Mouse (Mus musculus) left cerebral cortex, adult 9 months (tissue): ENCODE measurements around the gene Rspry1.

Experiments
- DNase-seq, 2 experiments: peaks; one replicate each; pipeline ENCODE4 v3.0.0; 2022; ENCODE audit warnings: low spot score in 2 of 2

Rspry1 gene

DNA sequence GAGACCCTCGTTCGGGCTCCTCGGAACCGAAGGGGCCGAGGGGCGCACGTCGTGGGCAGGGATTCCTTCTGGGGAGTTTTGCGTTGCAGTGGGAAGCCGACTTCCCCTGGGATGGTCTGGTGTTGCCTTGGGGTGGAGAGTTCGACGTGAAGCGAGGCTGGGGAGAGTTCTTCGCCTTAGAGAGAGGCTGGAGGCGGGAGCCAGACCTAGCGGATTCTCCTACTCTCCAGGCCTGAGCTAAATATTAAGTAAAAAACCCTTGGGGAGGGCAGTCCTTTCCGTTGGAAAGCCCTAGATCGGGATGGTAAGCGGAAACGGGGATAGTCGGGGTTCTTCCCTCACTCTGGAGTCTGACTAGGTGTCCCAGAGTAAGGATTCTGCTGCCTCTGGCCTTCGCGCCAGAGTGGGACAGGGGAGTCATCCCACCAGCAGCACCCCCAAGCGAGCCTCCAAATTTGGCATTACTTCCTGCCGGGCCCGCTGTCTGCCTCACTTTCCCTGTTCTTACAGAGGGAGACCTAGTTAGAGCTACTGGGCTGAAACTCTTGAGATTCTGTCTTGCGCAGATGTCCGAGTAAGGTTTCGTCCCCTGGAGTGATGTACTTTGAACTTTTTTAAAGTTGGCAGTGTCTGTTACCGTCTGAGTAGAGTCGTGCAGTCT lies 864 bp downstream of the Rspry1 start:
- DNase-seq: no peak

DNA sequence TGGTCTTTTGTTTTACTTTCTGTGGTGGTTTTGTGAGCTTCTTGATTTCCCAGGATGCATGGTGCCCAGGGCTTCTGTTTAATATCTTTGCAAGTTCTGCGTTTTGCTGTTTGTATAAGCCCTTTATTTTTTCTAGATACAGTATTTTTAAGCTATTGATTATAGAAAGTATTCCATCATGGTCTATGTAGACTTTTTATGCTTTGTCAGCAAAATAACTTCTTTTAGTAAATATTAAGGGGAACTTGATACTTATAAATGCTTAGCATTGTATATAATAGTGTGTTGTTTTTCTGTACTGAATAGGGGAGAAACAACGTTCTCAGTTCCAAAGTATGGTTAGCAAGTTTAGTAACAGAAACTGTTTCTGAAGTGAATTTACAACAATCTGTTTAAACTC lies 2.3 kb downstream of the Rspry1 start:
- DNase-seq: no peak

DNA sequence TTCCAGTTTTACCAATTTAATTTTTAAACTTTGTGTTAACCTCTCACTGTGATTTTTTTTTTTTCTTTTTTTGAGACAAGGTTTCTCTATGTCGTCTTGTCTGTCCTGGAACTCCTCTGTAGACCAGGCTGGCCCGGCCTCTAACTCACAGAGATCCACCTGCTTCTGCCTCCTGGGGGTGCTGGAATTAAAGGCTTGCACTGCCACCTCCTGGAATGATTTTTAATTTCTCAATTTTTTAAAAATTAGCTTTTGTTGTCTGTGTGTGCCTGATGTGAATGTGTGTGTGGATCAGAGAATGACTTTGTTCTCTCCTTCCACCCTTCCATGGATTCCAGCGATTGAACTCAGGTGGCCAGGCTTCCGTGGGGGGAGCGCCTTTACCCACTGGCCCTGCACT lies 5.3 kb downstream of the Rspry1 start:
- DNase-seq: no peak

DNA sequence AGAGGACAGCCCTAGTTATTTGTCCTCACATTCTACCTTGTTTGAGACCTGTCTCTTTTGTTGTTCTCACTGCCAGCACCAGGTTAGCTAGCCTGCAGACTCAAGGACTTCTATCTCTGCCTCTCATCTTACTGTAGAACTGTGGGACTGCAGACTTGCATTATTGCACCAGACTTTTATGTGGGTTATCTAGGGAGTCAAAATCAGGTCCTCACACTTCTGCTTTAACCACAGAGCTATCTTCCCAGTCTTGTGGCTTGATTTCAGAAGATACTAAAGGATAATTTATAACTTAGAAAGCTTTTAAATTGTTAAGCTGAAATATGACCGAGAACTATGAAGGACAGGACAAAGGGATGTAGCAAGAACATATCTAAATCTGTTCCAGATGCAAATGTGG lies 23.1 kb downstream of the Rspry1 start:
- DNase-seq: no peak

DNA sequence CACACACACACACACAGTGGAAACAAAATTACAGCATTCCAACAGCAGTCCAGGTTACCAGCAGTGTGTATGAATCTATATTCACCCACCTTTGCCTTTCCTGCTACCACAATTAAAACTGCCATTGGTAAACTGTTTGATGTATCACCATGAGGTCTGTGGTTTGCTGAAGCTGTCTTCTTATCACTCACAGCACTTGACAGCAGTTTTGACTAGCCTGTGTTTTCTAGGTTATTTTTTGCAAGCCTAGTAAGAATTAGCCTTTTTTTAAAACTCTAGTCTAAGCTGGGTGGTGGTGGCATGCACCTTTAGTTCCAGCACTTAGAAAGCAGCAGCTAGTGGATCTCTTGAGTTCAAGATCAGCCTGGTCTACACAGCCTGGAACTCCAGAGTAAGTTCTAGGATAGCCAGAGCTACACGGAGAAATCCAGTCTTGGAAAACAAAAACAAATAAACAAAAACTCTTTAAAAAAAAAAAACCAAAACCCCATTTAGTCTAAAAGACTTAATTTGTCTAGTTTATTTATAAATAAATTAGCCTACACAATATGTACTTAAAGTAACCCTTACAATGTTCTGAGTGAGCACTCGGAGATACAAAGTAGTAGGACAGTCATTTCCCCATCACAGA lies 31.9 kb downstream of the Rspry1 start:
- DNase-seq: no peak

DNA sequence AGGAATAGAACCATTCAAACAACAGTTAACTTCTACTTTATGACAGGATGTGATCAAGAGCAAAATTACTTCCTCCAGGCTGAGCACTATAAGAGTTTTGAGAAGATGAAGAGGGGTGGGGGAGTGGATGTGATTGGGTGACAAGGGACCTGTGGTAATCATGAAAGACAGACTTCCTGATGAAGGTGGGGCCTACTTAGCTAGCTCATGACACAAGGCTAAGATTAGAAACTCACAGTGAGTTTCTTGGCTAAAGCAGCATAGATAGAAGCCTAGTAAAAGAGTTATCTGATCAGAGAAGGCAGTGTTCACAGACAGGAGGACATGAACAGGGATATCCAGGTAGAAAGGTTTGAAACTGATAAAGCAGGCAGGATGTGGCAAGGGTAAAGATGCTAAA lies 32.5 kb downstream of the Rspry1 start:
- DNase-seq: no peak

DNA sequence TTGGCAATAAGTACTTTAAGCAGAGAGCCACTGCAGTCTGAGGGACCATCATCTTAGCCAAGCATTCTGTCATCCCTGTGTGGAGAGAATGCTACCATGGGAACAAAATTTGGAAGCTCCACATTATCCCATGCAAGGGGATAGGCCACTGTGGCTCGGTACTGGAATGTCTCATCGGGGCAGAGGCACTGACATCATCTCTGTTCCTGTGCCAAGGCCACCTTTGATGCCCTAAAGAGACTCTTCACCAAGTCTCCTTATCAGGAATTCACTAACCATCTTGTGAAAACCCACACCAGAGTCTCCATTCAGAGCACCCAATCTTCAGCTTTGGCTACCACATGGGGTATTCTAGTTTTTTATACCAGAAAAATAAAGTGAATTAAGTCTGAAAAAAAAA lies 39.4 kb downstream of the Rspry1 start:
- DNase-seq: no peak

DNA sequence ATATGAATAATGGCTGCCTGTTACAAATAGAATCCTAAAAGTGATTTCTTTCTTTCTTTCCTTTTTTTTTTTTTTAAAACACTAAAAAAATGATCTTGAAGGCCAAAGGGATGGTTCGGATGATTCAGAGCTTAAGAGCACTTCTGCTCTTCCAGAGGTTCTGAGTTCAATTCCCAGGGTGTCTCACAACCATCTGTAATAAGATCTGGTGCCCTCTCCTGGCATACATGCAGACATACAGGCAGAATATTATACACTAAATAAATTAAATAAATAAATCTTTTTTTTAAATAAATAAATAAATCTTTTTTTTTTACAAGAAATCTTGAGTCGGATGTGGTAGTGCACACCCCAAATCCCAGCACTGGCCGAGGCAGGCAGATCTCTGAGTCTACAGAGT lies 40.2 kb downstream of the Rspry1 start:
- DNase-seq: no peak

DNA sequence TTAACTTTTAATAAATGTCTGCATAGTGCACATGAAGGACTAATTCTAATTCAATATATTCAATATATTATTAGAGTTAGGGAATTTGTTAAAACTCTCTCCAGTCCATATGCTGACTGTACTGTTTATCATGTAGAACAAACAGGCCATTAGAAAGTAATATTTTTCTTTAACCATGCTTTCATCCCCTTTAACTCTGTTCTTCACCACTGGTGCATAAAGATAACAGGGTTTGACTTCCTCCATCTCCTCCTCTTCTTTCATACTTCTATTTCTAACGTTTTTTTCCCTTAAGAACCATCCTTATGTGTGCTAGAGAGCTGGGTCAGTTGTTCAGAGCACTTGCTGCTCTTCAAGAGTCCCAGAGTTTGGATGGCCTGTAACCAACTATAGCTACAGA lies 43.5 kb downstream of the Rspry1 start:
- no peak for DNase-seq

DNA sequence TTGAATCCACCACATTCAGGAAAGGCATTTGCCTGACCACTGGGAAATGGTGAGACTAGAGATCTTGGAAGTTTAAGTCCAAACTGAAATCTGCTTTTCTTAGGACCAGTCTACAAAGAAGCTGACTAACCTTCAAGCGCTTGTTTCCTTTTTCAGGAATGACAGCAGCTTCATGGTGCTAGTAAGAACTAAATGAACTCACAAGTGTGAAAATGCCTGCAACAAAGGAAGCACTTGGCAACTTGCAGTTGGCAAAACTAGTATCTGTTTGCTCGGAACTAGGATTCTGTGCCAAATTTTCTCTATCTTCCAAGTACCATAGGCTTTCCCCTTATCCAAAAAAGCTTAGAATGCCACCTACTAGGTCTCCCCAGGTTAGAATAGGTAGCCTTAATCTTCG lies 44.4 kb downstream of the Rspry1 start:
- DNase-seq: no peak

DNA sequence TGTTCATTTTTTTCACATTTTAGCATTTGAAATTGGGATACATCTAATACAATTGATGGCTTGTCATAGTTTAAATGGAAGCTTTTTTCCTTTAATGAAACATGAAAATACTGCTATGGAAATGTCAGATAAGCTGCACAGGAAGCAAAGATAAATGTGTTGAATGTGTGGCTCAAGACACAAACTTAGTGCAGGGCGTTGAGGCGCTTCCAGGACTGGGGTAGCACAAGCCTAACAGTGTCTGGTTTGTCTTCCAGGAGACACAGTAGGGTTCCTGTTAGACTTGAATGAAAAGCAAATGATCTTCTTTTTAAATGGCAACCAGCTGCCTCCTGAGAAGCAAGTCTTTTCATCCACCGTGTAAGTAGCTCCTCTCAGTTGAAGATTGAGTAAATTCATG lies 47.8 kb downstream of the Rspry1 start:
- no peak for DNase-seq

DNA sequence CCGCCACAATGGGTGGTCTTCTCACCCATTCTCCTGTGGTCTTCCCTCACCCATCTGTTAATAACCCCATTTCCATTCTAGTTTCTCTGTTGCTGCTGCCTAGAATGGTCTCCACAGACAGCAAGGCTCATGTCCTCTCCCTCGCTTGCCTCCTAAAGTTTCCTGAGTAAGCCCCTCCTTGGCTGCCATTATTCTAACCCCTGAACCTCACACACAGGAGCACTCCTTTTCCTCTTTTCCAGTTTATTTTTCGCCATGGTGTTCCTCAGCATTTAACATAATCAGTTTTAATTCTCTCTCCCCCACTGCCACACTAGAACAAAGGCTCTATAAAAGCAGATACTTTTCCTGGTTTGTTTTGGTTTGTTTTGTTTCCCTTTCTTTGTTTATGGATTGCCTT lies 51.2 kb downstream of the Rspry1 start:
- DNase-seq: no peak

DNA sequence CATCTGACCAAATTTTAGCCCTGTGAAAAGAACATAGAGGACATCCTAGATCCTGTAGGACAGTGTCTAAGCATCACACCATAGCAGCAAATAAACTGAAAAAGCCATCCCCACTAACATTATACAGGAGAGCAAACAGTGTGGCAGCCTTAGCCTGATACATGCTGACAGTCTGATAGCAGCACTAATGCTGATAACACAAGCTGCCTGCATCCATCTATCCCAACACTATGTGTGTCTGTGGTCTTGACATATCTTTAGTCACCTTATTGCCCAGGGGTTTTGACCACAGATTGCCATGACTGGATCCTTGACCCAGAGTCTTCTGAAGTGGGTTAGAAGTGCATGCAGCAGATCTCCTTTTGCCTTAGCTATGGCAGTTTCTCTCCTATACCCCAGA lies 53.3 kb downstream of the Rspry1 start:
- DNase-seq: no peak

DNA sequence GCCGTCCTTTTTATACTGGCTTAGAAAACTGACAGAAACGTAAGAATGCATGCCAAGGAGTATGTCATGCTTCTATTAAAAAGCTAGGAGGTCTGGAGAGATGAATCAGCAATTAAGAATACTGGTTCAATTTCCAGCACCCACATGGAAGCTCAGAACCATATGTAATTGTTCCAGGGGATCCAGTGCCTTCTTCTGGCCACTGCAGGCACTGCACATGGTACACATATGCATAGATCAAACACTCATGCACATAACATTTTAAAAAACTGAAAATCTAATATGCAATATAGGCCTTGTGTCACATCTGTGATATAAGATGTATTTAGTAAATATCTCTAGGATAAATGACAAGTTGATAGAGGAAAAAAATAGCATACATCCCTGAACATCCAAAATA lies 56.3 kb downstream of the Rspry1 start:
- no peak for DNase-seq

DNA sequence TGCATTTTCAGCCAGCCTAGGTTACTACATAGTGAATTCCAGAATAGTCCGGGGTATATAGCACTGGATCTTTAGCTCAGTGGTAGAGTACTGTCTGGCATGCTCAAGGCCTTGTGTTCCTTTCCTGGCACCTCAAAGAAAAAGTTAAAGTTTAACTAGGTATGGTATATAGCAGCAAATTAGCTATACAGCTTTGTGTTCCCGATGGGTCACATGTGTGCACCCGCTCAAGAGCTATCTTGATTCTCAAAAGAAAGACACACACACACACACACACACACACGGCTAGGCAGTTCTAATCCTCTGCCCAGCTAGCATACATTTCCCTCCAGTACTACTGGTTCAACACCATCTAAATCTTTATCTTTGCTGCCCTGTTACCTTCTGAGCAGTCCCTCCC lies 58.7 kb downstream of the Rspry1 start:
- no peak for DNase-seq

DNA sequence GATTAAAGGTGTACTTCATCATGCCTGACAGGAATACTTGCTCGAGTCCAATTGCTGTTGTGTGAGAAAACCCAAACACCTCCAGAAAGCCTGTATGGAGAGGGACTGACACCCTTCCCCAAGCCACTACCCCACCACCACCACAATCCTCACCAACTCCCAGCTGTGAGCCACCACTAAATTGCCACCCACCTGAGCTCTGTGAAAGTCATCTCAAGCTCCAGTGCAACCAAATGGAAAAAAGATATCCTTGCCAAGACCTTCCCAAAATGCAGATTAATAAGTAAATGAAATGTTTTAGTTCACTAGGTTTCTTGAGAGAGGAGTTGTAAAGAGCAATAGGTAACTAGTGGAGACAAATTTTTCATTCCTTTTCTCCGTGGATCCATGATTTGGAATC lies 63.0 kb downstream of the Rspry1 start:
- no peak for DNase-seq

DNA sequence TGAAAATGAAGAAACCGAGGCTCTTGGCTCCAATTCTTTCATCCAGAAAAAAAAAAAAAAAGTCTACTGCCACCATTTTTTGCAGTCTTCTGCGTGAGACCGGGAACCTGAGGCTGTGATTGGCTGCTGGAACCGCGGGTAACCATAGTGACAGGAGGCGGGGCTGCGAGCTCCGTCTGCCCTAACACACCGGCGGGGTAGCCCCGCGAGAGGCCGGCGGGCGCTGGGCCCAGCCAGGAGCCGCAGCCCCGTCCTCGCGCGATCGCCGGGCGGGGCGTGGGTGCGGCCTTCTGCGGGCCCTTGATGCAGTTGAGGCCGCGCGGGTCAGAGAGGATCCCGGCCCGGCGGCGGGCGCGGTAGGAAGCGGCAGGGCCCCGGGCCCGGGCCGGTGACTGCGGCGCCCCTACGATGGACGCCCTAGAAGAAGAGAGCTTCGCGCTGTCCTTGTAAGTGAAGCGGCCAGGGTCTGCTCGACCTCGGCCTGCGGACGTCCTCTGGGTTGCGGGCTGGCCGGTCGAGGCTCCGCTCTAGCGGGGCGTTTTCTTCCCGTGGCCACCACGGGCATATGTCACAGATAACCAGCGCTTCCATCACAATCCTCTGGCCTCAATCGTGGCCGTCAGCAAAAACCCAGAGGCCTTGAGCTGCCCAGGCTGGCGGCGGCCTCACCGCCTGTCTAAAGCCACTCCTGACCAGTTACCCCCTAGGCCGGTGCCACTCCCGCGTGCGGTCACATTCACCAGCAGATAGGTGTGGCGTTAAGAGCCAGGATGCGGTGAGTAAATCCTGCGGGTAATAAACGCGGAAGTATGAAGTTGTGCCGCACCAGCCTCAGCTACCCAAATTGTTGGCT lies 64.9 kb downstream of the Rspry1 start, which contains the start of gene Arl2bp:
Gene Arl2bp (plus strand): TSS at position 145 of the 853 bp plus-strand sequence.
- DNase-seq: peak; percentile 88 to 93

DNA sequence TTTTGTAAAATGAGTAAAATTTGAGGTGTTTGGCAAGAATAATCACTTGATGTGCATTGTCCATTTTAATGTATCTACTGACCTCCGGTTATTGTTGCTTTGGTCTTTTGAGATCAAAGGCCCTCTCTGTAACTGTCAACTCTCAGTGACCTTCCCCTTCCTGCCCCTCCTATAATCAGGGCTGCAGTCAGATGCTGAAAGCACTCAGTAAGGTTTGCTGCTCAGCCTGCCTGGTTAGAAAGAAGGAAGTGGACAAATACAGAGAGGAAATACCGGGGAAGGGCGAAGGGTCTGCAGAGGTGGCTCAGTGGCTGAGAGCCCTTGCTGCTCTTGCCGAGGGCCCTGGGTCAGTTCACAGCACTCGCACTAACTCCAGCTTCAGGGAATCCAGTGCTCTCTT lies 72.6 kb downstream of the Rspry1 start:
- no peak for DNase-seq

DNA sequence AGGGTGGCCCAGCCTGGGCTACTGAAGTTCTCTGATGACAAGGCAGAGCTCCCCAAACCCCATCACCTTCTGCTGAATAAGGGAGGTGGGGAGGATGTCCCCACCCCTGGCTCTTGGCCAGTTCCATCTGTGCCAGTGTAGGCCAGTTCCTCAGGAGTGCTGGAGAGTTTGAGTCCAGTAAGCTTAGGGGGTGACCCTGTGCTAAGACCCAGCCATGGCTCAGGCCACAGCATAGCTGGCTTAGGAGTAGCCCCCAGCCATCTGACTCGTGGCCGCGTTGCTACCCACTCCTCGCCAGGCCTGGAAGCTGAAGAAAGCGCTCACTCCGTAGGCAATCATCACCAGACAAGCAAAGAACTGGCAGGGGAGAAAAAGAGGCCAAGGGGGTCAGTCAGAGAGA lies 74.2 kb downstream of the Rspry1 start:
- no peak for DNase-seq

DNA sequence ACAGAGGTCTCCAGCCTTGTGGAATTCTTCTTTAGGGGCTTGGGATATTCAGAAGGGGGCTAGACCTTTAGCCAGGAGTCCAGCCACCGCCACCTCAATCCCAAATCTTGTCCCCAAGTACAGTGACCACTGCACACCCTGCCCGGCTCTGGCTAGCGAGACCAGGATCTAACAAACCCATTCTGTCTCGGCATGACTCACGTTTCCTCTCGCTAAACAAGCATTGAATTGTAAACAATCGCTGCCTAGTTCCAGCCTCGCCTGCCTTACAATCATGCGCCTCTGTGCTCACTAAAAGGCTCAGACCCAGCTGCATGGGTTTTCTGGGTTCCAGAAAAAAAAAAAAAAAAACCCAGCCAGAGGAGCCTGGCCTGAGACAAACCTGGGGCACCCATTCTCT lies 76.8 kb downstream of the Rspry1 start:
- peak in 1 of 2 experiments; percentile 57 for DNase-seq

DNA sequence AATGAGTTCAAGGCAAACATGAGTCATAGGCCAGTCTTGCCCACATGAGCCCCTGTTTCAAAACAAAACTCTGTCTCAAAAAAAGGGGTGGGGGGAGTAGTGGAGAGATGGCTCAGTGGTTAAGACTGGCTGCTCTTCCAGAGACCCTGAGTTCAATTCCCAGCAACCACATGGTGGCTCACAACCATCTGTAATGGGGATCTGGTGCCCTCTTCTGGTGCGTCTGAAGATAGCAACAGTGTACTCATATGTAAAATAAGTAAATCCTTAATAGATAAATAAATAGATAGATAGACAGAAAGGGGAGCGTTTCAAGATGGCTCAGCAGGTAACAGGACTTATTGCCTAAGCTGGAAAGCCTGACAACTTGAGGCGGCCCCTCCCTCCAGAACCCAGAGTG lies 78.7 kb downstream of the Rspry1 start:
- no peak for DNase-seq

DNA sequence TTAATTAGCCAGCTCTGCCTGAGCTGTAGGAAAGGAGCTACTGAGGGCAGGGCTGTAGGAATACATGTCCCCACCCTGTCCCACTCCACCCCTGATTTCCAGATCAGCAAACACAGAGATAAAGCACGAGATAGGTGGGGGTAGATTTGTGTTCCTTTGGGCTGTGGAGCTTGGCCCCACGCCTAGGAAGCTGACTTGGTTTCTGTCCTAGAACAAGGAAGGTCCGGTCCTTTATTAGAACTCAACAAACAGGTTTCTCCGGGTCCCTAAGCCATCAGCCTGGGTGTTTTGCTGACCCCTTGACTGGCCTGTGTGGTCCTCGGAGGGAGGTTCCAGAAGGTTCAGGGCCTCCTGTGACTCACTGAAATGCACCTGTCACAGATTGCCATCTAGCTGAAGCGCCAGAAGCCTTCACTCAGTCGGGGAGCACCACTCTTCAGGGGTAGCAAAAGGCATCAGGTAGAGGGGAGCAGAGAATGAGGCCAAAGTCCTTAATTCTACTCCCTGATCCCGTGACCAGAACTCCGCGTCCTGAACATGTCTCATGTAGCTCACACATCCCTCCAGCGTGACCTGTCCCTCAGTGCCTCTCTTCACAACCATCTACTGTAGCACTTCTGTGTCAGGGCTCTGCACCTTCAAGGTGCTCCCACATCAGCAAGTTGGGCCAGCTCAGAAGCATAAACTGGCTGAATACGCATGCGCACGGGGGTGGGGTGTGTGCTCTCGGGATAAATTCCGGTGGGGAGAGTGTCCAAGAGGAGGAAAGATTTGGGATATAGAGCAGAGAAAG lies 81.2 kb downstream of the Rspry1 start:
- DNase-seq: no peak
